Comparison of ENCODE assay signal across 23 mouse cellular contexts in genomic region chr3:65689705-65690104, GRCm38 (mm10). TPM values are rescaled to one million over a fixed set of nuclear protein-coding genes. Genes with fewer than 3 reads are reported as not detected.
DNase-seq lines count a peak whose midpoint lies in the region; ATAC-seq and TF ChIP-seq lines count a peak whose summit lies in the region.
"Had no signal": no experiment of that assay in that cellular context is flagged by ENCODE, and none has a peak within 500 bp of the region (broad histone marks: within the 10 kb centered on the region; RNA-seq: fewer than 3 reads in every experiment).

No protein-coding gene starts in this region.

- WGBS in midbrain, embryonic 13.5 days = 55% methylated on average over 2 of the region's 2 CpGs
- 52% methylated on average over 2 of the region's 2 CpGs for WGBS in midbrain, embryonic 11.5 days

- H3K27me3 ChIP-seq in midbrain, embryonic 13.5 days = no peaks in the 10 kb centered on the region
- H3K27me3 ChIP-seq in midbrain, embryonic 11.5 days (ENCODE audit: control insufficient read depth, insufficient read depth, low read length) = no peaks in the 10 kb centered on the region
- H3K27me3 ChIP-seq: CH12.LX; embryonic facial prominence, embryonic 12.5 days; forebrain, embryonic 13.5 days; Patski had no signal

- TF ChIP-seq CTCF in layer of hippocampus, adult 2 months (conservative IDR thresholded peaks at IDR 0.05) = no peak

- no peaks in the 10 kb centered on the region for H3K4me1 ChIP-seq in midbrain, embryonic 13.5 days (replicated peaks)
- no peaks in the 10 kb centered on the region for H3K4me1 ChIP-seq in midbrain, embryonic 11.5 days (ENCODE audit: control insufficient read depth, insufficient read depth, low read length)
- H3K4me1 ChIP-seq: embryonic facial prominence, embryonic 12.5 days; forebrain, embryonic 13.5 days had no signal

- H3K27ac ChIP-seq in layer of hippocampus, adult 2 months = peak overlapping the region; percentile 12; the same call in 1 of the 2 replicates
- H3K27ac ChIP-seq in midbrain, embryonic 13.5 days = no peak overlapping the region
- H3K27ac ChIP-seq in midbrain, embryonic 11.5 days (ENCODE audit: low read depth, low read length) = no peak overlapping the region
- H3K27ac ChIP-seq: embryonic facial prominence, embryonic 10.5 days; embryonic facial prominence, embryonic 12.5 days; forebrain, embryonic 13.5 days had no signal

- H3K36me3 ChIP-seq in midbrain, embryonic 13.5 days = no peaks in the 10 kb centered on the region
- H3K36me3 ChIP-seq in midbrain, embryonic 11.5 days (ENCODE audit: control insufficient read depth, insufficient read depth, low read length) = no peaks in the 10 kb centered on the region
- H3K36me3 ChIP-seq: embryonic facial prominence, embryonic 12.5 days; G1E had no signal

- no peaks in the 10 kb centered on the region for H3K9me3 ChIP-seq in midbrain, embryonic 13.5 days
- H3K9me3 ChIP-seq in midbrain, embryonic 11.5 days (ENCODE audit: control insufficient read depth, low read length) = no peaks in the 10 kb centered on the region
- H3K9me3 ChIP-seq: embryonic facial prominence, embryonic 10.5 days; embryonic facial prominence, embryonic 12.5 days; forebrain, embryonic 13.5 days; G1E had no signal

- no peak for DNase-seq in layer of hippocampus, adult 2 months (ENCODE audit: low spot score in 2 of 2)
- DNase-seq in layer of hippocampus, adult 8-10 months (ENCODE audit: low spot score in 2 of 2) = no peak
- DNase-seq in midbrain, embryonic 11.5 days (ENCODE audit: low spot score, missing footprints) = no peak
- DNase-seq in kidney, postnatal 10 days = no peak
- DNase-seq: adrenal gland, adult 8-10 months; adrenal gland, postnatal 14 days; adrenal gland, postnatal 36 days; B cell, adult 2 months; cerebellum, adult 11-12 months; cerebellum, adult 2 months; cerebellum, adult 9-10 months; cerebellum, postnatal 10 days; cerebellum, postnatal 25 days had no signal

- no peak overlapping the region for H3K4me3 ChIP-seq in layer of hippocampus, adult 2 months
- H3K4me3 ChIP-seq in midbrain, embryonic 13.5 days (replicated peaks) = no peak overlapping the region
- H3K4me3 ChIP-seq in midbrain, embryonic 11.5 days (ENCODE audit: low read depth, low read length) = no peak overlapping the region
- H3K4me3 ChIP-seq: embryonic facial prominence, embryonic 10.5 days; embryonic facial prominence, embryonic 12.5 days; forebrain, embryonic 13.5 days had no signal

- ATAC-seq in midbrain, embryonic 13.5 days = 0 out of 2 replicates have a peak, but pooled peaks have one; percentile 34
- ATAC-seq in midbrain, embryonic 11.5 days (ENCODE audit: low FRiP score) = no peak
- ATAC-seq: activated CD4-positive, CD25-positive, alpha-beta regulatory T cell, adult 4 months; CD4-positive, CD25-positive, alpha-beta regulatory T cell, adult 4 months; forebrain, embryonic 13.5 days; forebrain, embryonic 16.5 days; Patski had no signal

- no peak overlapping the region for H3K9ac ChIP-seq in midbrain, embryonic 13.5 days (replicated peaks)
- no peak overlapping the region for H3K9ac ChIP-seq in midbrain, embryonic 11.5 days (ENCODE audit: low read length)
- H3K9ac ChIP-seq: embryonic facial prominence, embryonic 12.5 days; forebrain, embryonic 13.5 days had no signal

- H3K4me2 ChIP-seq in midbrain, embryonic 13.5 days (replicated peaks) = no peak overlapping the region
- H3K4me2 ChIP-seq in midbrain, embryonic 11.5 days = no peak overlapping the region
- H3K4me2 ChIP-seq: embryonic facial prominence, embryonic 12.5 days; forebrain, embryonic 13.5 days had no signal

RNA-seq across cellular contexts. Expression of gene Lekr1, which starts 23.7 kb away (rescaled TPM):
- 1 to 10 TPM; 6.5 to 7.2 TPM for total RNA-seq in layer of hippocampus, adult 2 months (2021)
- 1 to 10 TPM; 6.6 to 8.8 (median 7.4) TPM for total RNA-seq in layer of hippocampus, adult 8-10 months (2022)
- 5.7 and 6.0 TPM in 2 replicates for polyA plus RNA-seq in midbrain, embryonic 13.5 days (2015; fragmentation: Nextera tagmentation; extraction: Ambion mirVana)
- 5.5 and 7.4 TPM in 2 replicates for polyA plus RNA-seq in midbrain, embryonic 11.5 days (2014; fragmentation: Nextera tagmentation; extraction: Ambion mirVana)
- polyA plus RNA-seq: G1E had no signal
